Mouse (Mus musculus): Measurements from ENCODE around the gene Ercc2. TPM values are rescaled to one million over a fixed set of nuclear protein-coding genes. Genes with fewer than 3 reads are reported as not detected.

Gene Ercc2
- total and polyA plus RNA-seq, 3 experiments = 29.0 to 43.8 (median 33.5) TPM

GRCm38 (mm10) chr7:19420121-19420520 is 38.3 kb downstream of the Ercc2 start:
- Histone ChIP-seq H3K9ac (ENCODE audit: insufficient read depth, low read depth) (no peak overlapping the region), H3K79me2 (replicated peaks; ENCODE audit: control insufficient read depth, extremely low read depth, insufficient read depth, poor library complexity, severe bottlenecking) (no peaks in the 10 kb centered on the region), H3K27me3 (replicated peaks) (peaks cover 50% of the 10 kb centered on the region), H3K4me3 (replicated peaks in 1 of 3; ENCODE audit: low read depth in 2 of 3, low read length in 2 of 3, poor library complexity in 1 of 3) (no peak overlapping the region), H3K27ac (ENCODE audit: insufficient read depth, low read depth) (no peak overlapping the region), H3K4me1 (ENCODE audit: control insufficient read depth in 1 of 2, insufficient read depth in 2 of 2) (peaks cover 3 to 19% of the 10 kb centered on the region in 2 experiments), H3K36me3 (replicated peaks in 1 of 2; ENCODE audit: control insufficient read depth in 1 of 2, insufficient read depth in 1 of 2, low read length in 1 of 2) (peaks cover 0 to 5% of the 10 kb centered on the region in 2 experiments), H3K9me3 (replicated peaks; ENCODE audit: low read length) (no peaks in the 10 kb centered on the region), H3K4me2 (ENCODE audit: insufficient read depth, low read depth, poor library complexity, severe bottlenecking) (peak overlapping the region; percentile 73)
- no peak for DNase-seq (ENCODE audit: extremely low read depth)
- dilution Hi-C loops (cut with MboI; ENCODE audit: extremely low pct_ligation_motif_present, extremely low pct_unique_long_range_greater_than_20kb, low sequenced_read_pairs) = no loop called here
- TF ChIP-seq POLR2A (IDR thresholded peaks at IDR 0.05; ENCODE audit: low read depth, low read length) = no peak
- TF ChIP-seq ELF1 (IDR thresholded peaks at IDR 0.05; ENCODE audit: low read depth, low read length) = peak; percentile 43; the same call in 1 of the 2 replicates
- in situ Hi-C loops (cut with MboI; ENCODE audit: low pct_ligation_motif_present, low pct_unique_long_range_greater_than_20kb, low sequenced_read_pairs) = loop anchor here (25.0 kb wide), 2 partner anchors 142 to 442 kb away; partner anchors contain the start of genes Ceacam16, Gm19345 and Ppp1r37

- in situ Hi-C loops (cut with MboI; ENCODE audit: low pct_ligation_motif_present, low pct_unique_long_range_greater_than_20kb, low sequenced_read_pairs) (loop anchor here (25.0 kb wide), 2 partner anchors 141 to 441 kb away; partner anchors contain the start of genes Ceacam16, Gm19345 and Ppp1r37), dilution Hi-C loops (cut with MboI; ENCODE audit: extremely low pct_ligation_motif_present, extremely low pct_unique_long_range_greater_than_20kb, low sequenced_read_pairs) (no loop called here)
- peaks cover 3 to 19% of the 10 kb centered on the region in 2 experiments for H3K4me1 ChIP-seq (ENCODE audit: control insufficient read depth in 1 of 2, insufficient read depth in 2 of 2)
- H3K79me2 ChIP-seq (replicated peaks; ENCODE audit: control insufficient read depth, extremely low read depth, insufficient read depth, poor library complexity, severe bottlenecking) = no peaks in the 10 kb centered on the region
- TF ChIP-seq NRF1 (IDR thresholded peaks at IDR 0.05; ENCODE audit: low read depth, low read length) = peak; percentile 76
- TF ChIP-seq SIN3A (IDR thresholded peaks at IDR 0.05; ENCODE audit: low read length) = peak; percentile 80
- TF ChIP-seq E2F4 (IDR thresholded peaks at IDR 0.05; ENCODE audit: insufficient replicate concordance, low read depth, low read length) = no peak
- TF ChIP-seq MAFK (IDR thresholded peaks at IDR 0.05; ENCODE audit: insufficient replicate concordance, low read length) = no peak
- peak; percentile 64; the same call in 1 of the 2 replicates for TF ChIP-seq ZNF384 (IDR thresholded peaks at IDR 0.05; ENCODE audit: low read depth, low read length)
- TF ChIP-seq MXI1 (IDR thresholded peaks at IDR 0.05; ENCODE audit: low read depth, low read length) = peak; percentile 87
- no peak for TF ChIP-seq CHD1 (IDR thresholded peaks at IDR 0.05; ENCODE audit: low read depth, low read length)
- 0 out of 2 replicates have a peak, but pooled peaks have one; percentile 5 for TF ChIP-seq USF2 (conservative IDR thresholded peaks at IDR 0.05; ENCODE audit: low read depth, low read length)
- TF ChIP-seq CTCF (conservative IDR thresholded peaks at IDR 0.05 in 1 of 2, IDR thresholded peaks at IDR 0.05 in 1 of 2; ENCODE audit: low read depth in 2 of 2, low read length in 2 of 2) = no peak
- no peak for TF ChIP-seq ZMIZ1 (IDR thresholded peaks at IDR 0.05; ENCODE audit: low read depth, low read length)
- TF ChIP-seq POLR2AphosphoS2 (IDR thresholded peaks at IDR 0.05; ENCODE audit: low read depth, low read length) = no peak
- no peak for TF ChIP-seq ETS1 (conservative IDR thresholded peaks at IDR 0.05; ENCODE audit: low read depth, low read length)
- no peak for TF ChIP-seq BHLHE40 (IDR thresholded peaks at IDR 0.05; ENCODE audit: low read depth, low read length)
- TF ChIP-seq UBTF (IDR thresholded peaks at IDR 0.05; ENCODE audit: low read depth, low read length) = no peak
- TF ChIP-seq SMC3 (IDR thresholded peaks at IDR 0.05; ENCODE audit: low read depth, low read length) = no peak
- peak; percentile 36; the same call in 1 of the 2 replicates for TF ChIP-seq ELF1 (IDR thresholded peaks at IDR 0.05; ENCODE audit: low read depth, low read length)
- TF ChIP-seq MAX (IDR thresholded peaks at IDR 0.05; ENCODE audit: low read length) = peak; percentile 67; the same call in 1 of the 2 replicates
- TF ChIP-seq RAD21 (IDR thresholded peaks at IDR 0.05; ENCODE audit: low read depth, low read length) = no peak
- TF ChIP-seq POLR2A (IDR thresholded peaks at IDR 0.05; ENCODE audit: low read depth, low read length) = peak; percentile 34; the same call in 1 of the 2 replicates
- no peak for TF ChIP-seq IRF4 (IDR thresholded peaks at IDR 0.05; ENCODE audit: low read depth, low read length)
- DNase-seq (ENCODE audit: extremely low read depth) = peak; percentile 88
- peaks cover 3 to 14% of the 10 kb centered on the region in 2 experiments for H3K36me3 ChIP-seq (replicated peaks in 1 of 2; ENCODE audit: control insufficient read depth in 1 of 2, insufficient read depth in 1 of 2, low read length in 1 of 2)
- peak overlapping the region; percentile 29; the same call in 1 of the 2 replicates for H3K9ac ChIP-seq (ENCODE audit: insufficient read depth, low read depth)
- H3K4me3 ChIP-seq (replicated peaks in 1 of 3; ENCODE audit: low read depth in 2 of 3, low read length in 2 of 3, poor library complexity in 1 of 3) = peak overlapping the region in 2 of 3 experiments; percentile 19 to 67
- no peak overlapping the region for H3K27ac ChIP-seq (ENCODE audit: insufficient read depth, low read depth)
- H3K9me3 ChIP-seq (replicated peaks; ENCODE audit: low read length) = no peaks in the 10 kb centered on the region
- peaks cover 42% of the 10 kb centered on the region for H3K27me3 ChIP-seq (replicated peaks)
- peak overlapping the region; percentile 73 for H3K4me2 ChIP-seq (ENCODE audit: insufficient read depth, low read depth, poor library complexity, severe bottlenecking)
These were observed 39.2 kb downstream of the Ercc2 start for GRCm38 (mm10) chr7:19420821-19421636.
